Mouse (Mus musculus): ENCODE measurements around the gene Srm. TPM values are rescaled to one million over a fixed set of nuclear protein-coding genes. Genes with fewer than 3 reads are reported as not detected.

The Srm gene
- polyA plus RNA-seq, 1 experiment: 103 TPM

GRCm38 (mm10) chr4:148635309-148635708 lies 44.0 kb downstream of the Srm start:
- H3ac ChIP-seq (ENCODE audit: control insufficient read depth, insufficient read length): no peak overlapping the region
- H3K27me3 ChIP-seq (ENCODE audit: control insufficient read depth, insufficient read depth, insufficient read length): peaks cover 9% of the 10 kb centered on the region
- no peak overlapping the region for H3K4me3 ChIP-seq
- no peak overlapping the region for H3K4me2 ChIP-seq (ENCODE audit: low read depth)
- TF ChIP-seq POLR2A (IDR thresholded peaks at IDR 0.05; ENCODE audit: insufficient read length, low read depth): no peak
- no peak for TF ChIP-seq REST (IDR thresholded peaks at IDR 0.05; ENCODE audit: insufficient read depth, insufficient read length)
- TF ChIP-seq MYOG (IDR thresholded peaks at IDR 0.05; ENCODE audit: control insufficient read depth in 1 of 3, insufficient read depth in 1 of 3, insufficient read length in 2 of 3, low read depth in 2 of 3): no peak
- TF ChIP-seq TCF12 (IDR thresholded peaks at IDR 0.05; ENCODE audit: insufficient read depth, poor library complexity, severe bottlenecking): no peak
- TF ChIP-seq SRF (IDR thresholded peaks at IDR 0.05; ENCODE audit: control insufficient read depth, insufficient read length, low read depth): no peak
- no peak for TF ChIP-seq TCF3 (IDR thresholded peaks at IDR 0.05; ENCODE audit: insufficient read length, low read depth)
- H3K36me3 ChIP-seq (ENCODE audit: control insufficient read depth, insufficient read depth): no peaks in the 10 kb centered on the region
- H3K79me2 ChIP-seq (ENCODE audit: control insufficient read depth, insufficient read depth): no peaks in the 10 kb centered on the region

DNA sequence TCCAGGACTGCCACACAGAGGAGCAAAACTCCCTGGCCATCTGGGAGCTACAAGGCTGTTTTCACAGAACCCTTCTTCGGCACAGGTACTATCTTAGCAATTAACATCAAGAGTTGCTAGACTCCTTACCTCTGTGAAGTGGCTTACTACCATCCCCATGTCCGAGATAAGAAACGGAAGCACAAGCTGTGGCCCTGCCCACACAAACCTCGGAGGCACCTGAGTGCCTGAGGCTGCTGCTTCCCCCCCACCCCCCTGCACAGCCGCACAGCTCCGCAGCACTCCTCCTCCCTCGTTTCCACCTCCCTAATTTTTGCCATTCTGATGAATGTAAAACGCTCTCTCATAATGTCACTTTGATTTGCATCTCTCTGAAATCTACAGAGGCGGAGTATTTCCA lies 47.0 kb downstream of the Srm start:
- no peak overlapping the region for H3K4me2 ChIP-seq (ENCODE audit: low read depth)

DNA sequence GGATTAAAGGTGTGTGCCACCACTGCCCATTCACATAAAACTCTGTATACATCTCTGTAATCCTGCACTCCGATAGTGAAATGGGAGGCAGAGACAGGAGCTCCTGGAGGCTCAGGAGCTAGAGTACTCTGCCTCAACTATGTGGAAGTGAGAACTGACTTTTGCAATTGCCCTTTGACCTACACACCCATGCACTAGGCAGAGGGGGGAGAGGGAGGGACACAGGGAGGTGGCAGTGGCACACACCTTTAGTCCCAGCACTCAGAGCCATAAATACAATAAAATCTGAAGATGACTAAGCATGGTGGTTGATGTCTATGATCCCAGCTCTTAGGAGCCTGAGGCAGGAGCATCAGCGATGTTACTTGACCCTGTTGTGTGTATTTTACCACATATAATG lies 48.2 kb downstream of the Srm start:
- H3K4me3 ChIP-seq: no peak overlapping the region
- H3ac ChIP-seq (ENCODE audit: control insufficient read depth, insufficient read length): no peak overlapping the region
- H3K4me2 ChIP-seq (ENCODE audit: low read depth): no peak overlapping the region
- H3K27me3 ChIP-seq (ENCODE audit: control insufficient read depth, insufficient read depth, insufficient read length): peaks cover 9% of the 10 kb centered on the region
- no peak for TF ChIP-seq REST (IDR thresholded peaks at IDR 0.05; ENCODE audit: insufficient read depth, insufficient read length)
- no peak for TF ChIP-seq POLR2A (IDR thresholded peaks at IDR 0.05; ENCODE audit: insufficient read length, low read depth)
- no peak for TF ChIP-seq TCF12 (IDR thresholded peaks at IDR 0.05; ENCODE audit: insufficient read depth, poor library complexity, severe bottlenecking)
- no peak for TF ChIP-seq USF1 (IDR thresholded peaks at IDR 0.05; ENCODE audit: low read depth)
- no peak for TF ChIP-seq MYOD1 (IDR thresholded peaks at IDR 0.05; ENCODE audit: control insufficient read depth in 1 of 3, insufficient read length in 2 of 3, low read depth in 2 of 3)
- TF ChIP-seq SRF (IDR thresholded peaks at IDR 0.05; ENCODE audit: control insufficient read depth, insufficient read length, low read depth): no peak
- no peak for TF ChIP-seq CEBPB (IDR thresholded peaks at IDR 0.05; ENCODE audit: insufficient read depth, poor library complexity, severe bottlenecking)
- no peak for TF ChIP-seq TCF3 (IDR thresholded peaks at IDR 0.05; ENCODE audit: insufficient read length, low read depth)
- no peak for TF ChIP-seq MYOG (IDR thresholded peaks at IDR 0.05; ENCODE audit: control insufficient read depth in 1 of 3, insufficient read depth in 1 of 3, insufficient read length in 2 of 3, low read depth in 2 of 3)
- TF ChIP-seq MAX (IDR thresholded peaks at IDR 0.05; ENCODE audit: low read depth): no peak
- no peak for TF ChIP-seq POLR2AphosphoS2 (IDR thresholded peaks at IDR 0.05; ENCODE audit: insufficient read length, low read depth)
- TF ChIP-seq E2F4 (IDR thresholded peaks at IDR 0.05; ENCODE audit: insufficient read depth): no peak
- no peaks in the 10 kb centered on the region for H3K36me3 ChIP-seq (ENCODE audit: control insufficient read depth, insufficient read depth)
- no peaks in the 10 kb centered on the region for H3K79me2 ChIP-seq (ENCODE audit: control insufficient read depth, insufficient read depth)

More for the DNA sequence above, 47.0 kb downstream of the Srm start:
- TF ChIP-seq TCF3 (IDR thresholded peaks at IDR 0.05; ENCODE audit: insufficient read length, low read depth): no peak
- TF ChIP-seq USF1 (IDR thresholded peaks at IDR 0.05; ENCODE audit: low read depth): no peak
- no peak for TF ChIP-seq POLR2A (IDR thresholded peaks at IDR 0.05; ENCODE audit: insufficient read length, low read depth)
- no peak for TF ChIP-seq TCF12 (IDR thresholded peaks at IDR 0.05; ENCODE audit: insufficient read depth, poor library complexity, severe bottlenecking)
- no peak for TF ChIP-seq SRF (IDR thresholded peaks at IDR 0.05; ENCODE audit: control insufficient read depth, insufficient read length, low read depth)
- TF ChIP-seq E2F4 (IDR thresholded peaks at IDR 0.05; ENCODE audit: insufficient read depth): no peak
- TF ChIP-seq CEBPB (IDR thresholded peaks at IDR 0.05; ENCODE audit: insufficient read depth, poor library complexity, severe bottlenecking): no peak
- Histone ChIP-seq H3ac (ENCODE audit: control insufficient read depth, insufficient read length) (no peak overlapping the region), H3K36me3 (ENCODE audit: control insufficient read depth, insufficient read depth) (no peaks in the 10 kb centered on the region), H3K79me2 (ENCODE audit: control insufficient read depth, insufficient read depth) (no peaks in the 10 kb centered on the region), H3K27me3 (ENCODE audit: control insufficient read depth, insufficient read depth, insufficient read length) (peaks cover 9% of the 10 kb centered on the region), H3K4me3 (no peak overlapping the region)

DNA sequence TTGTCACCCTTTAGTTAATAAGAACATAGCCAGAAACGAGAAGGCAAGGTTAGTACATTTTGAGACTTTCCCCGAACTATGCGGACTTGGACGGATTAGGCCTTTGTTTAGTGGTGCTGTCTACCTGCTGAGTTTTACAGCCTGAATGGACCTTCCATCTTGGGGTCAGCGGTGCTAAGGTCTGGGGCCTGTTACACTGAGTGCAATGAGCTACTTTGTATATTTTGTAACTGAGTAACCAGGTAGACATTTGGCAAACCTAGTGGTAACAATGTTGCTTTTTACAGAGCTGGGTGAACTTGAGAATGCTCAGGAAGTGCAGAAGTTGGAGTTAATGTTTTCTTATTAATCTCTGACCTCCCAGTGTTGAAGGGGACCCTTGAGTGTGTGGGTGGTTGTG lies 49.8 kb downstream of the Srm start:
- Histone ChIP-seq H3ac (ENCODE audit: control insufficient read depth, insufficient read length) (no peak overlapping the region), H3K27me3 (ENCODE audit: control insufficient read depth, insufficient read depth, insufficient read length) (peaks cover 5% of the 10 kb centered on the region), H3K4me3 (no peak overlapping the region), H3K4me2 (ENCODE audit: low read depth) (no peak overlapping the region), H3K36me3 (ENCODE audit: control insufficient read depth, insufficient read depth) (no peaks in the 10 kb centered on the region), H3K79me2 (ENCODE audit: control insufficient read depth, insufficient read depth) (no peaks in the 10 kb centered on the region)
- TF ChIP-seq MAX (IDR thresholded peaks at IDR 0.05; ENCODE audit: low read depth) (no peak), E2F4 (IDR thresholded peaks at IDR 0.05; ENCODE audit: insufficient read depth) (no peak), MYOG (IDR thresholded peaks at IDR 0.05; ENCODE audit: control insufficient read depth in 1 of 3, insufficient read depth in 1 of 3, insufficient read length in 2 of 3, low read depth in 2 of 3) (no peak), SRF (IDR thresholded peaks at IDR 0.05; ENCODE audit: control insufficient read depth, insufficient read length, low read depth) (no peak), POLR2A (IDR thresholded peaks at IDR 0.05; ENCODE audit: insufficient read length, low read depth) (no peak), TCF12 (IDR thresholded peaks at IDR 0.05; ENCODE audit: insufficient read depth, poor library complexity, severe bottlenecking) (no peak), POLR2AphosphoS2 (IDR thresholded peaks at IDR 0.05; ENCODE audit: insufficient read length, low read depth) (no peak), CEBPB (IDR thresholded peaks at IDR 0.05; ENCODE audit: insufficient read depth, poor library complexity, severe bottlenecking) (no peak), REST (IDR thresholded peaks at IDR 0.05; ENCODE audit: insufficient read depth, insufficient read length) (no peak), MYOD1 (IDR thresholded peaks at IDR 0.05; ENCODE audit: control insufficient read depth in 1 of 3, insufficient read length in 2 of 3, low read depth in 2 of 3) (no peak), USF1 (IDR thresholded peaks at IDR 0.05; ENCODE audit: low read depth) (no peak), TCF3 (IDR thresholded peaks at IDR 0.05; ENCODE audit: insufficient read length, low read depth) (no peak)

Data from myocyte (in vitro differentiated cells).